Mouse (Mus musculus): ENCODE measurements around the gene Ryr1. TPM values are rescaled to one million over a fixed set of nuclear protein-coding genes. Genes with fewer than 3 reads are reported as not detected.

The Ryr1 gene
- polyA plus RNA-seq, 1 experiment from 2014 or later, result 0.03 TPM

DNA sequence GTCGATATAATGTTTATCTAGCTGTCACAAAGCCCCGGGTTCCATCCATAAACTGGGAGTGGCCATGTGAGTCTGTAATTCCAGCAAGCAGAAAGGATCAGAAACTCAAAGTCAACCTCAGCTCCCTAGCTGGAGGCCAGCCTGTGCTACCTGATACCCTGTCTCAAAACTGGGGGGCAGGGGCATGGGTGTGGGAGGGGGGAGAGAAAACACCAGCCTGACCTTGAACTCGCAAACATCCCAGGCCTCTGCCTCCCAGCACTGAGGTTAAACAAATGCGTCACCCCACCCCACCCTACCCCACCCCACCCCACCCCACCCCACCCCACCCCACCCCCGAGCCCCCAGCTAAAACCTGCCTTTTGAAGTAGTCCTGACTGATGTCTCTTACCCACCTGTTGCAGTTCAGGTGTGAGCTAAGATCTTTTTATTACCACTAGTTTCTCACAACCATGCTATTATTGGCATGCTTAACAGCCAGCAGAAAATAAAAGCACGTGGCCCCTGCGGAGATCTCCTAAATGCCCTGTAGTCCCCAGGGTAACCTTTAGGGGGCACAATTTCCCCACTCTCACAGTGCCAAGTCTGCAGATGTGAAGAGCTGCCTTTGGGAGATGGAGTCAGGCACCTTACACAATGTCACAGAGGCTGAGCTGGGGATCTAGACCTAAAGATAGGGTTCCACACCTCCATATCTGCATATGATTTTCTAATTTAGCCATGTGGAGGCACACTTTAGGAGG lies 1.4 kb upstream of the Ryr1 start:
- no peak overlapping the region for H3K4me3 ChIP-seq (ENCODE audit: inconsistent target)
- 31% methylated on average over 6 of the region's 7 CpGs for WGBS (ENCODE audit: missing documents)
- no peaks in the 10 kb centered on the region for H3K79me2 ChIP-seq (ENCODE audit: inconsistent target)
- H3K36me3 ChIP-seq (ENCODE audit: inconsistent target), result no peaks in the 10 kb centered on the region
- no peak overlapping the region for H3K27ac ChIP-seq

DNA sequence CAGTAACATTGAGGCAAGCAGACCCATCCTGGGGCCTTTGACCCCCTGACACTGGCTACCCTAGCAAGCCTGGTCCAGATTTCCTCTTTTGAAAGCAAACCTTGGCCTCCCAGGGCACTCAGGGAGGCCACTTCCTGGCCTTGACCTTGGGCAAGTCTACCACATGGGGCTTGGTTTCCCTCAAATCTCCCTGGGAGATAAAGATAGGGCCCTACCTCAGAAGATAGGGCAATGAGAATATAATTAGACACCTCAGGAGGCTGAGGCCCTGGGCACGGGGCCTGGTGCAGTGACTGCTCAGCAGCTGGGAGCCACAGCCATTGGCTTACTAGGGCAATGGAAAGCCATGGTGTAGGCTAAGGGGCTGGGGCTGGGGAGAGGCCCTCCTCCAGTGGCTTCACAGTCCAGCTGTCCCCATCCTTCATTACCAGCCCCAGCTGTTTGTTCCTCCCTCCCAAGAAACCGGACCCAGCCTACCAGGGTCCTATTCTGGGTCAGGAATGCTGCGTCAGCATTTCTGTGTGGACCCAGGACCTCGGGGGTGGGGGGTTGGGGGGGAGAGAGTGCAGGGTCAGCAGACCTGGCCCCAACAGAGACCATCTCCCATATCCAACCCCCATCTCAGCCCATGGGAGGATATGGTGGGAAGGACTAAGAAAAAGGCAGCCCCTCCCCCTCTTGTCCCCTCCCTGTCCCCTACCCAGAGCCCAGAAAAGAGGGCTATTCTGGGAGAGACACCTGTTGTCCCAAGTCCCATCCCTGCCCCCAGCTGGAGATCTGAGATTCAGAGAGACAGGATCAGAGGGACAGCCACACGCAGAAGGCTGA lies 1.2 kb downstream of the Ryr1 start:
- Histone ChIP-seq H3K36me3 (ENCODE audit: inconsistent target) (no peaks in the 10 kb centered on the region), H3K4me3 (ENCODE audit: inconsistent target) (no peak overlapping the region), H3K27ac (no peak overlapping the region), H3K79me2 (ENCODE audit: inconsistent target) (no peaks in the 10 kb centered on the region)
- WGBS (ENCODE audit: missing documents), result 61% methylated on average over 5 of the region's 5 CpGs

DNA sequence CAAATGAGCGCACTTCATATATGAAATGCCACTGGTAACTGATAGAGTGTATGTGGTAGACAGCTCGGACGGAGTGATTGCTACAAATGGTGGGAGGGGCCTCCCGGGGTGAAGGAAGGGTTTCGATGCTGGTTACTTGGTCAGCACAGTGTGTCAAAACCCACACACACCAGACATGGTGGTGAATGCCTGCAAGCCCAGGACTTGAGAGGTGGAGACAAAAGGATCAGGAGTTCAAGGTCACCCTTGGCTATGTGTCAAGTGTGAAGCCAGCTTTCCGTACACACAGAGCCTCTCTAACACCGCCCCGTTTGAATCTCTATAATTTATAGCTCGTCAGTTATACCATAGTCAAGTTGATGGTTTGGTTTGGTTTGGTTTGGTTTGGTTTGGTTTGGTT lies 2.2 kb downstream of the Ryr1 start:
- WGBS (ENCODE audit: missing documents), result 91% methylated on average over 9 of the region's 9 CpGs
- Histone ChIP-seq H3K79me2 (ENCODE audit: inconsistent target) (no peaks in the 10 kb centered on the region), H3K36me3 (ENCODE audit: inconsistent target) (no peaks in the 10 kb centered on the region), H3K27ac (no peak overlapping the region), H3K4me3 (ENCODE audit: inconsistent target) (no peak overlapping the region)

DNA sequence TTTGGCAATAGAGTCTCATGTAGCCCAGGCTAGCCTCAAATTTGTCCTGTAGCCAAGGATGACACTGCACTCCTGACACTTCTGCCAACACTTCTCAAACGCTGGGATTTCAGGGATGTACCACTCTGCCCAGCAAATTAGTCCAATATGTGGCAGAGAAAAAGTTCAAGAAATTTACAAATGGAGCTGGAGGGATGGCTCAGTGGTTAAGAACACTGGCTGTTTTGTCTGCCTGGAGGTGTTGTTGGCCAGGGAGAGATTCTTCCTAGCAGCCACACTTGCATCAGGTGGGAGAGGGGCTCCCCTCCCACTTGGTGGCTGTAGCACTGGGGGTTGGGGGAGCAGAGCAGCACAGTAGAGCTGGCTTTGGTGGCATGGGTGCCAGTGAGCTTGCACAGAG lies 5.5 kb downstream of the Ryr1 start:
- Histone ChIP-seq H3K27ac (no peak overlapping the region), H3K36me3 (ENCODE audit: inconsistent target) (no peaks in the 10 kb centered on the region), H3K4me3 (ENCODE audit: inconsistent target) (no peak overlapping the region), H3K79me2 (ENCODE audit: inconsistent target) (no peaks in the 10 kb centered on the region)
- 78% methylated on average over 1 of the region's 1 CpGs for WGBS (ENCODE audit: missing documents)

DNA sequence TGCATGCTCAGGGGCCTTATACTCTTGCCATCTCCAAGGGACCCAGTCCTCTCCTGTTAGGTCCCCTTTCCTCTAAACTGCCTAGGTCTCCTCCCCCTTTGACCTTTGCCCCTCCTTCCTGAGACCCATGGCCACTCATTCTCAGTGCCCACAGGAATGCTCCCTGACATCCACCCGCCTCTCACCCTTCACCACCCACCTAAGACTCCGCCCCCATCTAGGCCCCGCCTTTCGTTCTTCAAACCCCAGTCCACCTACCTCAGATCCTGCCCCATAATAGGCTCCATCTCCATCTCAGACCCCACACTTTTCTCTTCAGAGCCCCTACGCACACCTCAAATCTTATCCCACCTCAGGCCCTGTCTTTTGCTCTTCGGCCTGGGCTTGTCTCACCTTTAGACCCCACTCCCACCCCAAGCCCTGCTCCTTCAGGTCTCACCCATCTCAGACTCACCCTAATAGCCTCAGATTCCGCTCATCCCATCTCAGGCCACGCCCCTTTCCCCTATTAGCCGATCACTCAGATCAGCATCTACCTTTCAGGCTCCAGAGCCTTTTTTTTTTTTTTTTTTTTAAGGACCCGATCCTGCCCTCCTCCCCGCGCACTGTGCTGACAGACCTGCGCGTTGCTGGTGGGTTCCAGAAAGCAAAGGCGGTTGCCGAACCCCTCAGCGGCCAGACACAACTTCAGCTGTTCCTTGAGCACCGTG lies 6.7 kb downstream of the Ryr1 start:
- WGBS (ENCODE audit: missing documents), result 62% methylated on average over 15 of the region's 18 CpGs
- no peak overlapping the region for H3K27ac ChIP-seq
- no peak overlapping the region for H3K4me3 ChIP-seq (ENCODE audit: inconsistent target)
- no peaks in the 10 kb centered on the region for H3K79me2 ChIP-seq (ENCODE audit: inconsistent target)
- H3K36me3 ChIP-seq (ENCODE audit: inconsistent target), result no peaks in the 10 kb centered on the region

DNA sequence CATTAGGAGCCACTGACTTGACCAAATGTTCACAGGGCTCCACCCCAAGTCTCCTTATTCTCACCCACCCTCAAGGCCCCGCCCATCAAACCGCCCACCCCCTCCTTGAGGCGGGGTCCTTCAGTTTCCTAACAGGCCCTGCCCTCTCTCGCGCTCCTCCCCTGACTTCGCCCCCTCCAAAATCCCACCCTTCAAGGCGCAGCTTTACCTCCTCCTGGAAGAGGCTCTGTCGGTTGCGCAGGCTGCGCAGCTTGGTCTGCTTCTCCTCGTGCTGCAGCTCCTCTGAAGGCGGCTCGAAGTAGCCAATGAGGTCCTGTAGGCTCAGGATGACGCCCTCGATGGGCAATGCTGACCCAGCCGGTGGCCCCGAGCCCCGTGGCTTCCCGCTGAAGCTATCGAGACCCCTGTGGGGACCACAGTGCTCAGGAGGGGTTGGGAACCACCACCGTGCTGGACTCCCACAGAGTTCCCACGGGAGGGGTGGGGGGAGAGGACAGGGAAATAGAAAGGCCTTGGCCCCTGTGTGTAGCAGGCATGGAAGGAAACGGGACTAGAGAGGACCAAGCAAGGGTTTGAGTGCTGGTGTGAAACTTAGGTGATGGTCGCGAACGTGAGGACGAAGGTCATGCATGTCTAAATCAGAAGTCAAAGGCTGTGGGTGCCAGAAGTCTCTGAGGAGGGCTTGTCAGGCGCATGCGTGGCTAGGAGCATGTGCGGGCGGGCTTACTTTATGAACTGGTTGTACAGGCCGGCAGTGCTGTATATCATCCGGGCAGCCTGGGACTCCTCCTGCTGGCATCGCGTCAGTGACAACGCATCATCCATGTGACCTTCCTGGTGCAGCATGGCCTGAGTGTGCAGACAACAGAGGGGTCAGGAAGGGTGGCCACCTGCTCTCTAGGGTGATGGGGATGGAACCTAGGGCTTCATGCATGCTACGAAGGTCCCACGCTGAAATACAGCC lies 15.7 kb downstream of the Ryr1 start:
- 55% methylated on average over 38 of the region's 38 CpGs for WGBS (ENCODE audit: missing documents)
- H3K36me3 ChIP-seq (ENCODE audit: inconsistent target), result no peaks in the 10 kb centered on the region
- no peak overlapping the region for H3K4me3 ChIP-seq (ENCODE audit: inconsistent target)

DNA sequence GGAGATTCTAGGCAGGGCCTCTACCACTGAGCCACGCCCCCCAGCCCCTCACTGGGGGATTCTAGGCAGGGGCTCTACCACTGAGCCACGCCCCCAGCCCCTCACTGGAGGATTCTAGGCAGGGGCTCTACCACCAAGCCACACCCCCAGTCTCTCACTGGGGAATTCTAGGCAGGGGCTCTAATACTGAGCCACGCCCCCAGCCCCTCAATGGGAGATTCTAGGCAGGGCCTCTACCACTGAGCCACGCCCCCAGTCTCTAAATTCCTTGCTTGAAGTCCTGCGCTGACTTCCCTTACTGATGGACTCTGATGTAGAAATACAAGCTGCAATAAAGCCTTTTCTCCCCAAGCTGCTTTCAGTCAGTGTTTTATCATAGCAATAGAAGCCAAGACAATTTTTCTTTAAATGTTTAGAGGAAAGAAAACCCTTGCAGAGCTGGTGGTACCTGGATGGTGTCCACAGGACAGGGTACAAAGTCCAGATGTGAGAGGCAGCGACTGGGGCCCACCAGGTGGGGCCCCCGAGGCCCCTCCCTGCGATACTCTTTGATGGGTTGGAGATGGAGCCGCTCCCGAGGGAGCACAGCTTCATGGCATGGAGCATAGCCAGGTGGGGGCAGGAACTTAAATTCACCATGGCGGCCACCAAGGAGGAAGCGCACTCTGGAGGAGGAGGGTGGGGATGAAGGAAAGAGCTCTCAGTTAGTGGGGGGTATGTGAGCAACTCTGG lies 23.5 kb downstream of the Ryr1 start:
- Histone ChIP-seq H3K4me3 (ENCODE audit: inconsistent target) (no peak overlapping the region), H3K36me3 (ENCODE audit: inconsistent target) (no peaks in the 10 kb centered on the region), H3K27ac (no peak overlapping the region), H3K79me2 (ENCODE audit: inconsistent target) (no peaks in the 10 kb centered on the region)
- WGBS (ENCODE audit: missing documents), result 89% methylated on average over 12 of the region's 12 CpGs

More for the DNA sequence above, 15.7 kb downstream of the Ryr1 start:
- no peaks in the 10 kb centered on the region for H3K79me2 ChIP-seq (ENCODE audit: inconsistent target)
- no peak overlapping the region for H3K27ac ChIP-seq

DNA sequence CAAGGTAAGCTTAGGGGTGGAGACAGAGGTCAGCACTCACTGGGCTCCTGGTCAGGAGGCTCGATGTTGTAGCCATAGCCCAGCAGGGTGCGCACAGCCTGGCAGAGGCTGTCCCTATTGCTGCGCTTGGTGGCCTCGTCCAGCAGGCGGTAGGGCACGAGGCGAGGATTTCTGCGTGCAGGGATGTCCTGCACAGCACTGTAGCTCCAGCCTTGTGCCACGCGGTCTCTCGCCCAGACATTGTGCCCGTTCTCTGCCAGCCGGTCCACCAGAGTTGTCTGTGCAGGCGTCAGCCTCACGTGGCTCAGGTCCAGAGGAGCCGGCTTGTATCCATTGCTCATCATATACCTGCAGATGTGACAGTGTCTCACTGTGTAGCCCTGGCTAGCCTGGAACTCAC lies 27.8 kb downstream of the Ryr1 start:
- Histone ChIP-seq H3K79me2 (ENCODE audit: inconsistent target) (no peaks in the 10 kb centered on the region), H3K36me3 (ENCODE audit: inconsistent target) (no peaks in the 10 kb centered on the region), H3K4me3 (ENCODE audit: inconsistent target) (no peak overlapping the region), H3K27ac (no peak overlapping the region)
- 95% methylated on average over 16 of the region's 16 CpGs for WGBS (ENCODE audit: missing documents)

DNA sequence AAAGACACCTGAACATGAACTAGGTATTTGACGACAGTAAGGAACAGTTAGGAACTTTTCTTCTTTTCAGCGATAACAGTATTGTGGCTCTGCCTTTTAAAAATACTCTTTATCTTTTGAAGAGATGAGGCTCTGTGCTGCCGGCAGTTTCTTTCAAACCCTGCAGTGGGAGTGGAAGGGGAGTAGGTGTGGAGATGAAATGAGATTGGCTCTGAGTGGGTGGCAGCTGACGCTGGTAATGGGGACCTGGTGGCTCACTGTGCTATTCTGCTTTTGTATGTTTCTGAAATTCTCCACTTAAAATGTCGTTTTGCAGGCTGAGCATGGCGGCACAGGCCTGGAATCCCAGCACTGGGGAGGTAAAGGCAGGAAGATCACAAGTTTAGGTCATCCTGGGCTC lies 36.2 kb downstream of the Ryr1 start:
- no peak overlapping the region for H3K4me3 ChIP-seq (ENCODE audit: inconsistent target)
- WGBS (ENCODE audit: missing documents), result 81% methylated on average over 6 of the region's 6 CpGs
- no peaks in the 10 kb centered on the region for H3K79me2 ChIP-seq (ENCODE audit: inconsistent target)
- H3K27ac ChIP-seq, result no peak overlapping the region
- no peaks in the 10 kb centered on the region for H3K36me3 ChIP-seq (ENCODE audit: inconsistent target)

DNA sequence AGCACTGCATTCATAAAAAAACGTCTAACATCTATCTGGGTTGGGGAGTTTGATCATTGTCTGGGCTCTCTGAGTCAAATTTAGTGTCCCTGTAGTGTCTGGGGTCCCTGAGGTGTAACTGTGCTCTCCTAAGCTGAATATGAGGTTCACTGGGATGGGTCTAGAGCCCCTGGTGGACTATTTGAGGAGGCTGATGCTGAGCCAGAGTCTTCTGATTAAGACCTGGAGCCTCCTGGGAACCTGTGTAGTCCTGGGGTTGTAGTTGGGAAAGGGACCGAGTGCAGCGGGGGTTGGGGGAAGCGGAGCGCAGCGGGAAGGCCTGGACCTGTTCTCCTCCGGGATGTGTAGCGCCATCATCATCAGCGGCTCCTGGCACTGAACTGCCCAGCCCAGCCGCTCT lies 38.1 kb downstream of the Ryr1 start:
- WGBS (ENCODE audit: missing documents), result 93% methylated on average over 6 of the region's 10 CpGs
- H3K4me3 ChIP-seq (ENCODE audit: inconsistent target), result no peak overlapping the region
- no peaks in the 10 kb centered on the region for H3K36me3 ChIP-seq (ENCODE audit: inconsistent target)
- H3K27ac ChIP-seq, result no peak overlapping the region
- no peaks in the 10 kb centered on the region for H3K79me2 ChIP-seq (ENCODE audit: inconsistent target)

DNA sequence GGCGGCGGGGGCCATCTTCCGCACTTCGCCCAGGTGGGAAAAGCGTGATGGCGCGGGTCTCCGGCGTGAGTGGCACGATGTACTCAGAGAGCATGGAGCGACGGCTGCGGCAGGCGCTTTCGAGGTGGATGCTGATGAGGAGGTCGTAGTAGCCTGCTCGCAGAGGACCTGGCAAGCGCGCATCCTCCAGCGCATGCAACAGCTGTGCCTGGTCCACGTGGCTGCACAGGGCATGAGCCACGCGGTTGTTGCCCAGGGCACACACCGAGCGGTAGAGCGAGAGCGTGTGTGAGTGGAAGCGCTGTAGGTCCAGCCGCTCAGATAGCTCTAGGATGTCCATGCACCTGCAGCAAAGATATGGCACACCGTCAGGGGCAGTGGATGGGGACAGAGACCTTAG lies 39.0 kb downstream of the Ryr1 start:
- Histone ChIP-seq H3K27ac (no peak overlapping the region), H3K79me2 (ENCODE audit: inconsistent target) (no peaks in the 10 kb centered on the region), H3K4me3 (ENCODE audit: inconsistent target) (no peak overlapping the region), H3K36me3 (ENCODE audit: inconsistent target) (no peaks in the 10 kb centered on the region)
- 91% methylated on average over 30 of the region's 30 CpGs for WGBS (ENCODE audit: missing documents)

DNA sequence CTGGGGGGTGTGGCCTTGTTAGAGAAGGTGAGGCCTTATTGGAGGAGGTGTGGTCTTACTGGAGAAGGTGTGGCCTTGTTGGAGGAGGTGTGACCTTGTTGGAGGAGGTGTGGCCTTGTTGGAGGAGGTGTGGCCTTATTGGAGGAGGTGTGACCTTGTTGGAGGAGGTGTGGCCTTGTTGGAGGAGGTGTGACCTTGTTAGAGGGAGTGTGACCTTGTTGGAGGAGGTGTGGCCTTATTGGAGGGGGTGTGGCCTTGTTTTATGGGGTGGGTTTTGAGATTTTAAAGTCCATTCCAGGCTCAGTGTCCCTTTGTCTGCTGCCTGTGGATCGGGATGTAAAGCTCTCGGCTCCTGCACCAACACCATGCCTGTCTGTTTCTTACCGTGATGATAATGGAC lies 40.6 kb downstream of the Ryr1 start:
- no peak overlapping the region for H3K27ac ChIP-seq
- H3K4me3 ChIP-seq (ENCODE audit: inconsistent target), result no peak overlapping the region
- no peaks in the 10 kb centered on the region for H3K79me2 ChIP-seq (ENCODE audit: inconsistent target)
- WGBS (ENCODE audit: missing documents), result 96% methylated on average over 3 of the region's 3 CpGs
- no peaks in the 10 kb centered on the region for H3K36me3 ChIP-seq (ENCODE audit: inconsistent target)

DNA sequence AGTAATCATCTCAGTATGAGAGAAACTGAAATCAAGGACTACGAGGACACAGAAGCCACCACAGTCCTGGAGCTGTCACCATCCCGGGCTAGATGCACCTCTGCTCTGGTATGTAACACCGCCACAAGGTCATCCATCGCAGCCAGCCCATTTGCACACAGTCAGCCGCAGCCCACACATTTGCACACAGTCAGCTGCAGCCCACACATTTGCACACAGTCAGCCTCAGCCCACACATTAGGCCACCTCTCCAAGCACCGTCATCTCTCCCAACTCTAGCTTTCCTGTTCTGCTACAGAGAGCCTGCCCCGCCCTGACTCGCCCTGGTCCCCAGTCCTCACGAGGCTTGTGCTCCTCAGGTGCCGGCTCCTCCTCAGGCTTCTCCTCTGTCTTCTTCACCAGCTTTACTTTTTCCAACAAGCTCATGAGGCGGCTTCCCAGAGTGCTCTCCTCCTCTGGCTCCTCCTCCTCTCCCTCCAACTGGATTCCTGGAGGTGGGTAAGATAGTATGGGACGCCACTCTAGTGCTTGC lies 45.5 kb downstream of the Ryr1 start:
- WGBS (ENCODE audit: missing documents), result 86% methylated on average over 11 of the region's 12 CpGs
- Histone ChIP-seq H3K27ac (no peak overlapping the region), H3K4me3 (ENCODE audit: inconsistent target) (no peak overlapping the region), H3K36me3 (ENCODE audit: inconsistent target) (no peaks in the 10 kb centered on the region), H3K79me2 (ENCODE audit: inconsistent target) (no peaks in the 10 kb centered on the region)

All from macrophage (primary cell).